Mouse (Mus musculus) hindbrain, postnatal 0 days (tissue): ENCODE results near the gene Mfap3. TPM values are rescaled to one million over a fixed set of nuclear protein-coding genes. Genes with fewer than 3 reads are reported as not detected.

ENCODE experiments used
- ATAC-seq: fragments of 200-750 bp; cut with Nextera tagmentation; 2 replicates; pipeline ENCODE4 v1.8.0; 2017; ENCODE audit warnings: mild to moderate bottlenecking, moderate TSS enrichment, moderate library complexity
- DNase-seq: peaks from one replicate; pipeline ENCODE4 v3.0.0-alpha.2; 2015; ENCODE audit warnings: low spot score
- H3K27ac ChIP-seq: fragments of 300-500 bp; sonication (generic); 2 replicates; pipeline ENCODE4 v1.5.1; 2014; ENCODE audit warnings: mild to moderate bottlenecking
- H3K27me3 ChIP-seq: fragments of 300-500 bp; sonication (generic); 2 replicates; pipeline ENCODE4 v1.6.1; 2014; ENCODE audit warnings: low read length, mixed read lengths; ENCODE audit not compliant: insufficient read depth
- H3K36me3 ChIP-seq: fragments of 300-500 bp; sonication (generic); 2 replicates; pipeline ENCODE4 v1.6.1; 2014; ENCODE audit warnings: low read length, mixed read lengths; ENCODE audit not compliant: insufficient read depth
- H3K4me1 ChIP-seq: fragments of 300-500 bp; sonication (generic); 2 replicates; pipeline ENCODE4 v1.6.1; 2014; ENCODE audit warnings: antibody characterized with exemption, low read length, mixed read lengths; ENCODE audit not compliant: insufficient read depth
- H3K4me2 ChIP-seq: fragments of 300-500 bp; sonication (generic); 2 replicates; pipeline ENCODE4 v1.6.1; 2014; ENCODE audit warnings: low read depth, mild to moderate bottlenecking, low read length, moderate library complexity, mixed read lengths
- H3K4me3 ChIP-seq: fragments of 300-500 bp; sonication (generic); 2 replicates; pipeline ENCODE4 v1.5.1; 2014; ENCODE audit warnings: low read length
- H3K9ac ChIP-seq: fragments of 300-500 bp; sonication (generic); replicated peaks from 2 replicates; pipeline ENCODE4 v1.6.1; 2014; ENCODE audit warnings: mild to moderate bottlenecking, low read length, moderate library complexity, mixed read lengths
- H3K9me3 ChIP-seq: fragments of 300-500 bp; sonication (generic); 2 replicates; pipeline ENCODE4 v1.6.1; 2016; ENCODE audit warnings: low read length, mixed read lengths
- CTCF ChIP-seq: IDR thresholded peaks from 2 replicates; pipeline ENCODE4 v1.5.1; 2016; ENCODE audit warnings: antibody characterized with exemption, control low read depth, low read depth
- WGBS: fragments of 180-500 bp; shearing (Covaris S2); extraction: QIAGEN DNeasy Blood & Tissue Kit; methylation state at CpG from one replicate; pipeline ENCODE4 v1.1.7; 2014; 5-methylcytosine and 5-hydroxymethylcytosine counted together
- polyA plus RNA-seq: library from polyadenylated mRNA; unstranded; fragments of >200 nt; fragmentation: Nextera tagmentation; extraction: Ambion mirVana; gene quantifications from 2 replicates; pipeline ENCODE4 v1.2.1, GENCODE M21; 2015
- total RNA-seq: library from RNA; depleted of rRNA; stranded (reverse); fragments of >200 nt; gene quantifications from 2 replicates; pipeline ENCODE4 v1.2.3, GENCODE M21; 2014

Gene Mfap3
- total and polyA plus RNA-seq, 2 experiments from 2014 or later: 46.6 to 47.7 TPM

DNA sequence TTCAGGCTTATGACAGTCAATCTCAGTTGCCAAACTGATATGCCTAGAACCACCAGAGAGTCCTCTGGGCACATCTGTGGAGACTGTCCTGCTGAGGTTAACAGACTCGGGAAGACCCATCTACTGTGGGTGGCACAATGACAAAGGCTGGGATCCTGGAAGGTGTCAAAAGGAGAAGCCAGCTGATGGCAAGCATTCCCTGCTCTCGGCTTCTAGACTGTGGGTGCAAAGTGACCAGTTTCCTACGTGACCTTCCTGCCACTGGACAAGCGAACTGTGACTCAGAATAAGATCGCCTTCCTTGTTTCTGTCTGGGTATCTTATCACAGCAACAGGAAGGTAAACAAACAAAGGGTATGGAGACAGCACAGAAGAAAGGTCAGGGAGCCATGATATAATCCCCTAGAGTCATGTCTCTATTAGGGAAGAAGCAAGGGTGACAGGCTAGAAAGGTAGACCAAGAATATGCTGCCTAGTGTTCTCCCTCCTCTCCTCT is 1.5 kb upstream of the Mfap3 start:
- H3K4me2 ChIP-seq: peak overlapping the region; percentile 60; the same call in 1 of the 2 replicates
- 68% methylated on average over 5 of the region's 5 CpGs for WGBS
- no peak for ATAC-seq
- no peak overlapping the region for H3K4me3 ChIP-seq
- no peak overlapping the region for H3K9ac ChIP-seq
- H3K27ac ChIP-seq: no peak overlapping the region
- TF ChIP-seq CTCF: no peak
- H3K9me3 ChIP-seq: no peaks in the 10 kb centered on the region
- peaks cover 10% of the 10 kb centered on the region; the same call in 1 of the 2 replicates for H3K4me1 ChIP-seq
- H3K36me3 ChIP-seq: peaks cover 9% of the 10 kb centered on the region; the same call in 1 of the 2 replicates
- no peak for DNase-seq
- H3K27me3 ChIP-seq: no peaks in the 10 kb centered on the region

- H3K27me3 ChIP-seq: no peaks in the 10 kb centered on the region
- peaks cover 10% of the 10 kb centered on the region; the same call in 1 of the 2 replicates for H3K4me1 ChIP-seq
- H3K36me3 ChIP-seq: no peaks in the 10 kb centered on the region
- H3K27ac ChIP-seq: peak overlapping the region; percentile 61
- no peaks in the 10 kb centered on the region for H3K9me3 ChIP-seq
- 0% methylated on average over 15 of the region's 16 CpGs for WGBS
- ATAC-seq: no peak
- H3K4me2 ChIP-seq: peak overlapping the region; percentile 60
- no peak for TF ChIP-seq CTCF
- H3K9ac ChIP-seq: peak overlapping the region; percentile 61
- H3K4me3 ChIP-seq: peak overlapping the region; percentile 62
- no peak for DNase-seq
Measured at GRCm38 (mm10) chr11:57518751-57519148, 286 bp downstream of the Mfap3 start.

- no peak for ATAC-seq
- no peaks in the 10 kb centered on the region for H3K9me3 ChIP-seq
- peak overlapping the region; percentile 62 for H3K4me3 ChIP-seq
- no peaks in the 10 kb centered on the region for H3K27me3 ChIP-seq
- DNase-seq: no peak
- peaks cover 10% of the 10 kb centered on the region; the same call in 1 of the 2 replicates for H3K4me1 ChIP-seq
- H3K9ac ChIP-seq: peak overlapping the region; percentile 61; the same call in 1 of the 2 replicates
- WGBS: 80% methylated on average over 5 of the region's 5 CpGs
- H3K27ac ChIP-seq: no peak overlapping the region; the same call in 1 of the 2 replicates
- TF ChIP-seq CTCF: no peak
- no peaks in the 10 kb centered on the region for H3K36me3 ChIP-seq
- H3K4me2 ChIP-seq: peak overlapping the region; percentile 60
Measured at GRCm38 (mm10) chr11:57519304-57519703, 840 bp downstream of the Mfap3 start.

- no peak for TF ChIP-seq CTCF
- ATAC-seq (no peak), DNase-seq (no peak)
- peaks cover 10% of the 10 kb centered on the region; the same call in 1 of the 2 replicates for H3K4me1 ChIP-seq
- no peaks in the 10 kb centered on the region for H3K9me3 ChIP-seq
- H3K27ac ChIP-seq: no peak overlapping the region
- no peaks in the 10 kb centered on the region for H3K36me3 ChIP-seq
- no peaks in the 10 kb centered on the region for H3K27me3 ChIP-seq
- no peak overlapping the region for H3K4me3 ChIP-seq
- no peak overlapping the region for H3K9ac ChIP-seq
- 91% methylated on average over 3 of the region's 3 CpGs for WGBS
- H3K4me2 ChIP-seq: no peak overlapping the region
Measured at GRCm38 (mm10) chr11:57521206-57521605, 2.7 kb downstream of the Mfap3 start.

DNA sequence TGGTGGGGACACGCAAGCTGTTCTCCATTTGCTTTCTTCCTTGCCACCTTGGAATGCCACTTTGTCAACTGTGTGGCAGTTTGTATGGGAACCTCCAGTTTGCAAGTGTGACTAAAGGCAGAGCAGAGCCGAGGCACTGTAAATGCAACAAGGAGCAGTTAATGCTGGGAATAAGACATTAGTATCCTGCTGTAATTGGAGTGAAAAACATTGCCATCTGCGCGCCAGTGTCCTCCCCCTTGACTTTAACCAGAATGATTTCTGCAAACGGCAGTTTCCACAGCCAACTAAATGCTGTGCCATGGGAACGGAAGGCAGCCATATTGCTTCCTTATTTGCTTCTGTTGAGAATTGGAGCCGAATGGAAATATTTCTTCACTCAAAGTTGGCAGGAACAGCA is 3.6 kb downstream of the Mfap3 start:
- Histone ChIP-seq H3K27ac (no peak overlapping the region), H3K4me3 (no peak overlapping the region), H3K9me3 (no peaks in the 10 kb centered on the region), H3K27me3 (no peaks in the 10 kb centered on the region), H3K4me2 (no peak overlapping the region), H3K36me3 (no peaks in the 10 kb centered on the region), H3K4me1 (peaks cover 7% of the 10 kb centered on the region; the same call in 1 of the 2 replicates), H3K9ac (no peak overlapping the region)
- WGBS: 71% methylated on average over 7 of the region's 7 CpGs
- DNase-seq (peak; percentile 38), ATAC-seq (no peak)
- no peak for TF ChIP-seq CTCF

DNA sequence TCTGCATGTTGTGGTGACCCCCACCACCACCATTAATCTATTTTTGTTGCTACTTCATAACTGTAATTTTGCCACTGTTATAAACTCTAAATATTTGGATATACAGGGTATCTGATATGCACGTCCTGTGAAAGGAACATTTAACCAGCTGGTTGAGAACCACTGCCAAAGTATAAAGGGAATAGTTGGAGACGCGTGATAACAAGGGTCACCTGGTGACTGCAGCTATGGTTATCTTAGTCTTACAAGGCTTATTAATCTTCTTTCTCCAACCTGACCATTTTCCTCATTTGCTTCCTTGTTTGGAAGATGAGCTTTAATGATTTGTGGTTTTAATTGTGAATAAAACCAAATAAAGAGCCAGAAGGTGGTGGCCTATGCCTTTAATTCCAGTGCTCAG is 5.0 kb downstream of the Mfap3 start:
- no peak for ATAC-seq
- H3K9ac ChIP-seq: no peak overlapping the region
- H3K4me2 ChIP-seq: no peak overlapping the region
- H3K27me3 ChIP-seq: no peaks in the 10 kb centered on the region
- DNase-seq: no peak
- 85% methylated on average over 3 of the region's 3 CpGs for WGBS
- H3K4me1 ChIP-seq: no peaks in the 10 kb centered on the region
- no peak for TF ChIP-seq CTCF
- no peaks in the 10 kb centered on the region for H3K9me3 ChIP-seq
- H3K4me3 ChIP-seq: no peak overlapping the region
- no peak overlapping the region for H3K27ac ChIP-seq
- no peaks in the 10 kb centered on the region for H3K36me3 ChIP-seq

DNA sequence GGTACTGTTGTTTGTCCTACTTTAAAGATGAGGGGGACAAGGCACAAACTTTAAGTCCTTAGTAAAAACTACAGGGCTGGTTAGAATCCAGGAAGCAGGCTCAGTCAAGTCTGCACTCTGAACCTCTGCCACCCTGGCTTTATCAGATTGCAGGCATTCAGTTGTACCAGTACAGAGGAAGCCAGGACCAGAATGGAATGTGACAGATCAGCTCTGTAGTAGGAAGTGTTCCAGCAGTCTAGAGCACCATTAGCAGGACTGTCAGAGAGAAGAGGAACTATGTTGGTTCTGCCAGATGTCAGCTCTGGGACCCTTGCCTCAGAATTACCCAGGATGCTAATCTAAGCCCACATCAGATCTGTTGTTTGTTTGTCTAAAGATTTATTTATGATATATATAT is 6.1 kb downstream of the Mfap3 start:
- Histone ChIP-seq H3K9ac (no peak overlapping the region), H3K4me3 (no peak overlapping the region), H3K4me2 (no peak overlapping the region), H3K9me3 (no peaks in the 10 kb centered on the region), H3K4me1 (no peaks in the 10 kb centered on the region), H3K27me3 (no peaks in the 10 kb centered on the region), H3K36me3 (0 out of 2 replicates have a peak, but pooled peaks cover 3% of the 10 kb centered on the region), H3K27ac (no peak overlapping the region)
- DNase-seq (no peak), ATAC-seq (no peak)
- TF ChIP-seq CTCF: no peak
